ENCODE assay signal across 8 mouse cellular contexts in the genomic region with DNA sequence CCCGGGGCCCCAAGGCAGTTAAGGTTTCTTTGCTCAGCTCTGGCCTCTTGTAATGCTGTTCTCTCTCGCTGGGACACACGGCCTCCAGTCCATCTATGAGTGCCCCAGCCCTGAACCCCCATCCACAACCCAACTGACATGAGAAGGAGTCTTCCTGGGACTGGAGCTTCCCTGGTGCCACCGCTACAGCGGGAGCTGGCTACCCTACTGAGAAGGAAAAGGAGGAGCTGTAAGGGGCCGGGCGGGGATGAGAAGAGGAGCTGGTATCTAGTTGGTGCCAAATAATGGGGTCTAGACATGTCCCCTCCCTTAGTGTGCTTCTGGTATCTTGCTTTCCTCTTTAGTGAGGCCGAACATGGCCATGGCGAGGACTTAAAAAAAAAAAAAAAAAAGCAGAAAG.
DNase-seq lines count a peak whose midpoint lies in the region; ATAC-seq and TF ChIP-seq lines count a peak whose summit lies in the region.

No protein-coding gene starts in this region.

- H3K4me2 ChIP-seq in liver, embryonic 11.5 days = peak overlapping the region; percentile 55; the same call in 1 of the 2 replicates
- H3K4me2 ChIP-seq in liver, postnatal 0 days (ENCODE audit: low read depth, low read length) = no peak overlapping the region
- peak overlapping the region; percentile 91 for H3K4me2 ChIP-seq in hindbrain, embryonic 13.5 days
- H3K4me2 ChIP-seq in neural tube, embryonic 11.5 days (ENCODE audit: low read depth) = peak overlapping the region; percentile 93

- H3K4me3 ChIP-seq in liver, embryonic 11.5 days (ENCODE audit: low read depth, low read length) = no peak overlapping the region
- H3K4me3 ChIP-seq in liver, postnatal 0 days (ENCODE audit: low read depth, low read length) = no peak overlapping the region
- H3K4me3 ChIP-seq in hindbrain, embryonic 13.5 days = peak overlapping the region; percentile 61
- peak overlapping the region; percentile 42 for H3K4me3 ChIP-seq in neural tube, embryonic 11.5 days (ENCODE audit: low read depth, low read length)

- H3K9ac ChIP-seq in liver, embryonic 11.5 days (ENCODE audit: low read depth, low read length) = no peak overlapping the region
- H3K9ac ChIP-seq in liver, postnatal 0 days (replicated peaks) = no peak overlapping the region
- peak overlapping the region; percentile 91 for H3K9ac ChIP-seq in hindbrain, embryonic 13.5 days
- peak overlapping the region; percentile 29; the same call in 1 of the 2 replicates for H3K9ac ChIP-seq in neural tube, embryonic 11.5 days (ENCODE audit: low read length)

- ATAC-seq in liver, embryonic 11.5 days (replicated peaks; ENCODE audit: low FRiP score) = no peak
- ATAC-seq in liver, postnatal 0 days = no peak
- peak; percentile 36 for ATAC-seq in hindbrain, embryonic 13.5 days (ENCODE audit: low FRiP score)
- ATAC-seq in neural tube, embryonic 11.5 days (ENCODE audit: insufficient read depth, low FRiP score, low TSS enrichment) = peak; percentile 49; the same call in 1 of the 2 replicates

- H3K27me3 ChIP-seq in liver, embryonic 11.5 days (replicated peaks; ENCODE audit: control insufficient read depth, insufficient read depth, low read length) = peaks cover 30% of the 10 kb centered on the region
- peaks cover 16% of the 10 kb centered on the region for H3K27me3 ChIP-seq in liver, postnatal 0 days (ENCODE audit: insufficient read depth, low read length)
- peaks cover 9% of the 10 kb centered on the region; the same call in 1 of the 2 replicates for H3K27me3 ChIP-seq in hindbrain, embryonic 13.5 days
- H3K27me3 ChIP-seq in neural tube, embryonic 11.5 days (ENCODE audit: control insufficient read depth, insufficient read depth, low read length) = peaks cover 5% of the 10 kb centered on the region

- no peaks in the 10 kb centered on the region for H3K9me3 ChIP-seq in liver, embryonic 11.5 days (ENCODE audit: control insufficient read depth, low read length)
- H3K9me3 ChIP-seq in liver, postnatal 0 days (ENCODE audit: low read length) = no peaks in the 10 kb centered on the region
- H3K9me3 ChIP-seq in hindbrain, embryonic 13.5 days = no peaks in the 10 kb centered on the region
- no peaks in the 10 kb centered on the region for H3K9me3 ChIP-seq in neural tube, embryonic 11.5 days (ENCODE audit: control insufficient read depth, low read length)

- H3K36me3 ChIP-seq in liver, embryonic 11.5 days (ENCODE audit: control insufficient read depth, insufficient read depth, low read length) = no peaks in the 10 kb centered on the region
- no peaks in the 10 kb centered on the region for H3K36me3 ChIP-seq in liver, postnatal 0 days (replicated peaks; ENCODE audit: insufficient read depth, low read length)
- no peaks in the 10 kb centered on the region for H3K36me3 ChIP-seq in hindbrain, embryonic 13.5 days
- no peaks in the 10 kb centered on the region for H3K36me3 ChIP-seq in neural tube, embryonic 11.5 days (ENCODE audit: control insufficient read depth, insufficient read depth, low read length)

- 10% methylated on average over 9 of the region's 9 CpGs for WGBS in liver, embryonic 11.5 days
- WGBS in liver, postnatal 0 days (ENCODE audit: insufficient replicate concordance) = 11% methylated on average over 9 of the region's 9 CpGs
- 8% methylated on average over 9 of the region's 9 CpGs for WGBS in hindbrain, embryonic 13.5 days
- WGBS in neural tube, embryonic 11.5 days = 4% methylated on average over 9 of the region's 9 CpGs

- H3K27ac ChIP-seq in liver, embryonic 11.5 days (ENCODE audit: low read depth, low read length) = no peak overlapping the region
- H3K27ac ChIP-seq in liver, postnatal 0 days (ENCODE audit: low read depth) = no peak overlapping the region
- peak overlapping the region; percentile 81; the same call in 1 of the 2 replicates for H3K27ac ChIP-seq in hindbrain, embryonic 13.5 days
- no peak overlapping the region for H3K27ac ChIP-seq in neural tube, embryonic 11.5 days (ENCODE audit: low read depth, low read length)

- TF ChIP-seq EP300 in liver, postnatal 0 days (IDR thresholded peaks at IDR 0.05; ENCODE audit: low read depth) = no peak

- no peak for TF ChIP-seq CTCF in liver, postnatal 0 days (IDR thresholded peaks at IDR 0.05; ENCODE audit: low read depth)

- no peak for DNase-seq in liver, embryonic 11.5 days (ENCODE audit: low spot score)
- DNase-seq in liver, postnatal 0 days = no peak
- DNase-seq in cerebellum, postnatal 36 days = peak; percentile 19 to 24
- peak; percentile 40 for DNase-seq in neural tube, embryonic 11.5 days (ENCODE audit: low spot score)
- no peak for DNase-seq in ovary, adult 18-20 months (ENCODE audit: low spot score)
- no peak for DNase-seq in layer of hippocampus, adult 9-10 months (ENCODE audit: low spot score)
- no peak for DNase-seq in yolk sac, embryonic 10.5 days (ENCODE audit: low spot score)

- H3K4me1 ChIP-seq in liver, embryonic 11.5 days (replicated peaks; ENCODE audit: control insufficient read depth, insufficient read depth, low read length) = no peaks in the 10 kb centered on the region
- no peaks in the 10 kb centered on the region for H3K4me1 ChIP-seq in liver, postnatal 0 days (ENCODE audit: insufficient read depth)
- H3K4me1 ChIP-seq in hindbrain, embryonic 13.5 days (replicated peaks) = peaks cover 22% of the 10 kb centered on the region
- no peaks in the 10 kb centered on the region for H3K4me1 ChIP-seq in neural tube, embryonic 11.5 days (ENCODE audit: control insufficient read depth, insufficient read depth, low read length)

Comparison
In these comparisons a context has a peak if more than half of its experiments do, and no peak if none do; other contexts are left out.
1. ATAC-seq: peak in hindbrain, embryonic 13.5 days (single experiment) and neural tube, embryonic 11.5 days (single experiment); none in liver, embryonic 11.5 days (single experiment) and liver, postnatal 0 days (single experiment).
2. DNase-seq: peak in cerebellum, postnatal 36 days (2 of 2) and neural tube, embryonic 11.5 days (single experiment); none in liver, embryonic 11.5 days (single experiment), liver, postnatal 0 days (single experiment), ovary, adult 18-20 months (single experiment), layer of hippocampus, adult 9-10 months (single experiment) and yolk sac, embryonic 10.5 days (single experiment).
3. H3K4me3 ChIP-seq: peak in hindbrain, embryonic 13.5 days (single experiment) and neural tube, embryonic 11.5 days (single experiment); none in liver, embryonic 11.5 days (single experiment) and liver, postnatal 0 days (single experiment).
4. H3K9ac ChIP-seq: peak in hindbrain, embryonic 13.5 days (single experiment) and neural tube, embryonic 11.5 days (single experiment); none in liver, embryonic 11.5 days (single experiment) and liver, postnatal 0 days (single experiment).